Mouse (Mus musculus): ENCODE results near the gene Krr1. TPM values are rescaled to one million over a fixed set of nuclear protein-coding genes. Genes with fewer than 3 reads are reported as not detected.

Gene Krr1
- total and polyA plus RNA-seq, 2 experiments from 2014 or later, result 27.5 TPM

DNA sequence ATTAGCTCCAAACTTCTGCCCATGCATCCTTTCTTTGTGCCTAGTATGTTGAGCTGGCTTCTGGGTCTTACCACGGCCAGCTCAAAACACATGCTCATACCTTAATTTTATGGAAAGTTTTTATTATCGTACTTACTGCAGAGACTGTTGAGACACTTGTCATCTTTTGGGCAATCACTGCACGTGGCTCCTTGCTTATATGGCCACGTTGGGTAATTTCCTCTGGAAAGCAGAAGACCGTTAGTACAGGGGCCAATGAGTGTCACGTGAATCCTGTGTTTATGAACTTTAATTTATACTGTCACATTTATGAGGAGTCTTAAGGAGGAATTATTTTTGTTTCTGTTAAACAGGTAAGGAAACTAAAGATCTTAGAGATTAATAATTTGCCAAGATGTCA lies 14.0 kb downstream of the Krr1 start:
- Histone ChIP-seq H3K4me2 (ENCODE audit: low read depth, low read length, poor library complexity, severe bottlenecking) (no peak overlapping the region), H3K4me3 (ENCODE audit: low read depth, low read length) (no peak overlapping the region), H3K9ac (replicated peaks; ENCODE audit: low read length, poor library complexity, severe bottlenecking) (no peak overlapping the region), H3K27ac (ENCODE audit: low read depth, low read length) (no peak overlapping the region), H3K36me3 (ENCODE audit: insufficient read depth, low read length) (peaks cover 26% of the 10 kb centered on the region), H3K4me1 (ENCODE audit: insufficient read depth, low read length) (no peaks in the 10 kb centered on the region), H3K27me3 (ENCODE audit: insufficient read depth, low read length) (no peaks in the 10 kb centered on the region), H3K9me3 (ENCODE audit: low read length) (no peaks in the 10 kb centered on the region)
- DNase-seq (ENCODE audit: low spot score) (no peak), ATAC-seq (ENCODE audit: low FRiP score) (no peak)
- WGBS, result 94% methylated on average over 6 of the region's 6 CpGs
- no peak for TF ChIP-seq CTCF (IDR thresholded peaks at IDR 0.05)

DNA sequence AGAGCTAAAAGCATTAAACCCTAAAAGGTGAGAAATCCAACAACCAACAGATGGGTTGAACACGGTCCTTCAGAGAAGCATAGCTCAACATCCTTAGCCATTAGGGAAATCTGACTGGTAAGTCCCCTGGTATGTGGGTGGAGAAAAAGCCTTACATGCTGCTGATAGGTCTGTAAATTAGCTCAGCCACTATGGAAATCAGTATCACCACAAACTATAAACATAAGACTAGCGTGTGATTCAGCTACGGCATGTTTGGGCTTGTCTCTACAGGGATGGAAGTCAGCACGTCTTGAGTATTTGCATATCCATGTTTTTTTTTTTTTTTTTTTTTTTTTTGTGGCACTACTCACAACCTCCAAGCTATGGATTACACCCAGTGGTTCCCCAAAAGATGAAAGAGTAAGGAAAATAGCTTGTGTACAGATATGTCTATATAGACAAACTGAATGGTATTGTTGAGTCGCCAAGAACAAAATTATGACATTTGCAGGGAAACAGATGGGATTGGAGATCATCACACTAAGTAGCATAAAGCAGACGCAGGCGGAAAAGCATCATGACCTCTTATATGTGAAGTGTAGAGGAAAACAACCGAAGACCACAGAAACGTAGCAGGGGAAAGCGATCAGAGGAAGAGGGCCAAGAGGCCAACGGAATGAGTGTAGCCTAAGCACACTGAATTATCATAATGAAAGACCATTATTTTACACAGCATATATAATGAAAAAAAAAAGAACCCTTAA lies 23.5 kb downstream of the Krr1 start:
- TF ChIP-seq CTCF (IDR thresholded peaks at IDR 0.05), result no peak
- no peak overlapping the region for H3K4me3 ChIP-seq (ENCODE audit: low read depth, low read length)
- H3K9me3 ChIP-seq (ENCODE audit: low read length), result no peaks in the 10 kb centered on the region
- no peak overlapping the region for H3K27ac ChIP-seq (ENCODE audit: low read depth, low read length)
- WGBS, result 89% methylated on average over 11 of the region's 11 CpGs
- no peak overlapping the region for H3K9ac ChIP-seq (replicated peaks; ENCODE audit: low read length, poor library complexity, severe bottlenecking)
- ATAC-seq (ENCODE audit: low FRiP score), result no peak
- no peak overlapping the region for H3K4me2 ChIP-seq (ENCODE audit: low read depth, low read length, poor library complexity, severe bottlenecking)
- H3K27me3 ChIP-seq (ENCODE audit: insufficient read depth, low read length), result no peaks in the 10 kb centered on the region
- no peak for DNase-seq (ENCODE audit: low spot score)
- H3K36me3 ChIP-seq (ENCODE audit: insufficient read depth, low read length), result no peaks in the 10 kb centered on the region
- no peaks in the 10 kb centered on the region for H3K4me1 ChIP-seq (ENCODE audit: insufficient read depth, low read length)

DNA sequence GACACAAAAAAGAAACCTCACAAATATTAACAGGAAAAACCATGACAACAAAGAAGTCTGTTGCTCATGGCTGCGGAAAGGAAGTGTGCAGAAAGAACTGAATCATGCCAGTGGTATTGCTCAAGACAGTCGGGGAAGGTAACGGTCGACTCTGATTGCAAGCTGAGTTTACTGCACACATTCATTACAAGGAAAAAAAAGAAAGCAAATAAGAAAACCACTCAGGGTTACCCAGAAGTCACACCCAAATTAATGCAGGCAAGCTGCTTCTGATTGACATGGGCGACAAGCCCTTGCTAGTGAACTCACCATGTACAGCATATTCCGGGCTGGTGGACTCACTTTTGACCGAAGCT lies 24.1 kb downstream of the Krr1 start:
- H3K9me3 ChIP-seq (ENCODE audit: low read length), result no peaks in the 10 kb centered on the region
- no peak overlapping the region for H3K27ac ChIP-seq (ENCODE audit: low read depth, low read length)
- WGBS, result 87% methylated on average over 7 of the region's 7 CpGs

DNA sequence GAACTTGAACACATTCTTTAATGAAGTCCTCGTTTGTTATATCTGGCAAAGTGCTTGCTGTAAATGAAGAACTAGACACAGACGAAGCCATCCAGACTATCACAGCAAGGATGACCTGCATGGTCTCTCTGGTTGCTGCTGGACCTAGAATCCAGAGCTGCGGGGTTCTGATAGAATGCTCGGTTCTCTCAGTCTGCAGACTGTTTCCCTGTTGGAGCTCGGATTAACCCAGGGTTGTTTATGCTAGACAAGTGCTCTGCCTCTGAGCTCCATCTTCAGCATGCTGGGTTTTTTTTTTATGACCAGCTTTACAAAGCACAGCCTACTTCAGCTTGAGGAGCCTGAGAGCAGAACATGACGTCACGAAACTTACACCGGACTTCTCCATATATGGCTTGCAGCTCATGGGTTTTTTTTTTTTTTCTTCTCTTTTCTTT lies 24.5 kb downstream of the Krr1 start:
- no peaks in the 10 kb centered on the region for H3K36me3 ChIP-seq (ENCODE audit: insufficient read depth, low read length)

More for the DNA sequence above, 24.1 kb downstream of the Krr1 start:
- H3K4me2 ChIP-seq (ENCODE audit: low read depth, low read length, poor library complexity, severe bottlenecking), result no peak overlapping the region
- H3K4me3 ChIP-seq (ENCODE audit: low read depth, low read length), result no peak overlapping the region
- H3K4me1 ChIP-seq (ENCODE audit: insufficient read depth, low read length), result no peaks in the 10 kb centered on the region
- ATAC-seq (ENCODE audit: low FRiP score), result no peak
- H3K36me3 ChIP-seq (ENCODE audit: insufficient read depth, low read length), result no peaks in the 10 kb centered on the region
- H3K27me3 ChIP-seq (ENCODE audit: insufficient read depth, low read length), result no peaks in the 10 kb centered on the region
- DNase-seq (ENCODE audit: low spot score), result no peak
- no peak for TF ChIP-seq CTCF (IDR thresholded peaks at IDR 0.05)
- H3K9ac ChIP-seq (replicated peaks; ENCODE audit: low read length, poor library complexity, severe bottlenecking), result no peak overlapping the region

DNA sequence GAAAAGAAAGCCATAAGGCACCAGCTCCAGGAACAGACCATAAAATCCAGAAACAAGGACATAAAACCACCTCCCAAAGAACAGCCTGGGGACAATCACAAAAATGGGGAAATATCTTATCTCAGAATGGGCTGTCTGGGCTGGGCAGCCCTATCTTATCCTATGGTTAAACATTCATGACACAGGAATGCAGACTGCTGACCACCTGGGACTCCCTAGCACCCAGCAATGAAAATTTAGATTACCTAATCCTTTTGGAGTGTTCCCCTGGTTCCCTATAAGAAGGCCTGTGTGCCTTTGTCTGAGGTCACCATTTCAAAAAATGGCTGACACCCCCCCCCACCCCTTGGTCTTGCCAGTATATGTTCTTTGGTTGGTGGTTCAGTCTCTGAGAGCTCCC lies 25.2 kb downstream of the Krr1 start:
- H3K9me3 ChIP-seq (ENCODE audit: low read length), result no peaks in the 10 kb centered on the region
- H3K4me1 ChIP-seq (ENCODE audit: insufficient read depth, low read length), result no peaks in the 10 kb centered on the region
- no peak overlapping the region for H3K27ac ChIP-seq (ENCODE audit: low read depth, low read length)
- ATAC-seq (ENCODE audit: low FRiP score) (no peak), DNase-seq (ENCODE audit: low spot score) (no peak)
- no peak for TF ChIP-seq CTCF (IDR thresholded peaks at IDR 0.05)
- no peak overlapping the region for H3K9ac ChIP-seq (replicated peaks; ENCODE audit: low read length, poor library complexity, severe bottlenecking)
- no peak overlapping the region for H3K4me3 ChIP-seq (ENCODE audit: low read depth, low read length)
- H3K36me3 ChIP-seq (ENCODE audit: insufficient read depth, low read length), result no peaks in the 10 kb centered on the region
- H3K27me3 ChIP-seq (ENCODE audit: insufficient read depth, low read length), result no peaks in the 10 kb centered on the region
- no peak overlapping the region for H3K4me2 ChIP-seq (ENCODE audit: low read depth, low read length, poor library complexity, severe bottlenecking)

More for the DNA sequence above, 24.5 kb downstream of the Krr1 start:
- no peak overlapping the region for H3K9ac ChIP-seq (replicated peaks; ENCODE audit: low read length, poor library complexity, severe bottlenecking)
- H3K4me2 ChIP-seq (ENCODE audit: low read depth, low read length, poor library complexity, severe bottlenecking), result no peak overlapping the region
- DNase-seq (ENCODE audit: low spot score) (no peak), ATAC-seq (ENCODE audit: low FRiP score) (no peak)
- no peak for TF ChIP-seq CTCF (IDR thresholded peaks at IDR 0.05)
- no peak overlapping the region for H3K4me3 ChIP-seq (ENCODE audit: low read depth, low read length)
- H3K27me3 ChIP-seq (ENCODE audit: insufficient read depth, low read length), result no peaks in the 10 kb centered on the region
- H3K9me3 ChIP-seq (ENCODE audit: low read length), result no peaks in the 10 kb centered on the region
- no peak overlapping the region for H3K27ac ChIP-seq (ENCODE audit: low read depth, low read length)
- H3K4me1 ChIP-seq (ENCODE audit: insufficient read depth, low read length), result no peaks in the 10 kb centered on the region
- WGBS, result 84% methylated on average over 8 of the region's 8 CpGs

DNA sequence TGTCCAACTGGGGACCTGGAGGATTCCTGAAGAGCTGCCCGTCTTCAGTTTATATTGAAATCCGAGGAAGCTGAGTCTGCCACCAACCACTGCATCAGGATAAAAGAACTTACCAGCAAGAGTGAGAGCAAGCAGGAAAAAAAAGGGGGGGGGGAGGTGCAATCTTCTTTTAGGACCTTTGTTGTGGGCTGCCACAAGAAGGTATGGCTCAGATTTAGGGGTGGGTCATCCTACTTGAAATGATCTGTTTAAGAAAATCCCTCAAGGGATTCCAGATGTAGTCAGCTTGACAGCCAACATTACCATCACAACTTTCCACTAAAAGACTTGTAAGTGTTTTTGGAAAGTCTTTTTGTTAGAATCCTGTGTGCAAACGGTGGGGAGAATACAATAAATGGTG lies 27.3 kb downstream of the Krr1 start:
- no peak overlapping the region for H3K4me2 ChIP-seq (ENCODE audit: low read depth, low read length, poor library complexity, severe bottlenecking)
- DNase-seq (ENCODE audit: low spot score) (no peak), ATAC-seq (ENCODE audit: low FRiP score) (no peak)
- no peaks in the 10 kb centered on the region for H3K27me3 ChIP-seq (ENCODE audit: insufficient read depth, low read length)
- H3K36me3 ChIP-seq (ENCODE audit: insufficient read depth, low read length), result no peaks in the 10 kb centered on the region
- no peak overlapping the region for H3K4me3 ChIP-seq (ENCODE audit: low read depth, low read length)
- H3K9me3 ChIP-seq (ENCODE audit: low read length), result no peaks in the 10 kb centered on the region
- H3K9ac ChIP-seq (replicated peaks; ENCODE audit: low read length, poor library complexity, severe bottlenecking), result no peak overlapping the region
- no peak for TF ChIP-seq CTCF (IDR thresholded peaks at IDR 0.05)
- H3K4me1 ChIP-seq (ENCODE audit: insufficient read depth, low read length), result no peaks in the 10 kb centered on the region
- WGBS, result 55% methylated on average over 3 of the region's 3 CpGs
- no peak overlapping the region for H3K27ac ChIP-seq (ENCODE audit: low read depth, low read length)

Data from midbrain, postnatal 0 days (tissue).